Mouse (Mus musculus) 3134 (cell line): ENCODE measurements at regions not wholly inside any gene's neighbourhood (a gene's known extent, or its start where the extent isn't known, plus 50 kb on each side); places are given as distances from the start of the nearest gene placed in this dataset.

Experiments
- DNase-seq: peaks from one replicate; pipeline ENCODE4 v3.0.0-alpha.2; 2011; ENCODE audit warnings: low spot score; ENCODE audit not compliant: insufficient read length; ENCODE audit errors: extremely low read depth

DNA sequence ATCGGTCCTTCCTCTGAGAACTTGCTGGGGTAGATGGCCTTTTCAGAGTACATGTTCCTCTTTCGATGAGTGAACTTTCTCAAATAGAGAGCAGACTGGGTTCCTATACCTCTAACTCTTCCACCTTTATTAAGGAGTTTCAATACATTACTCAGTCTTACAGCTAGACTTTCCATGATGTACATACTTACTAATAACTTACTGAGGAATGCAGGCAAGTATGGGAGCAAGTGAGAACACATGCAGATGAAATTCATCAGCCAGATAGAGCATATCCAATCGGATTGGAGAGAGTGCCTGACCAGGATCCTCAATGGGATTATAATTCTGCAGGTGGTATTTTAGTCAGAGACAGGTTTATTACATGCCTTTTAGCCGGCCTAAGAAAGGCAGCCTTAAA lies 292.2 kb upstream of the Large1 start:
- no peak for DNase-seq

DNA sequence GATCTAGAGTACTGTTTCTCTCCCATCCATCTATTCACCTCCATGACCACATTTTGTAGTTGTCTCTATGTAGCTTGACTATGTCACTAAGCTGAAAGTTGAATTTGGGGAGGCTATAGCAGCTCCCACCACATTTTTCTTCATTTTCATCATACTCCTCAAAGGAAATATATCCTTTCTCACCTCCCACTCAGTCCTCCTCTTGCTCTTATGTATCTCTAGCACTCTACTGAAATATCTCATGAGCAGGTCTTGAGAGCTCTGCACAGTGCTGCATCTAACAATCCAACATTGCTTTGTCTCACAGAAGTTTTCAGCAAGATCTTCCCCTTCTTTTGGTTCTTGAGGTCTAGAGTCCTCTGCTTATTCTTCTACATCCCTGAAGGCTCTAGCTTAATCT lies 273.5 kb upstream of the Large1 start:
- DNase-seq = no peak

DNA sequence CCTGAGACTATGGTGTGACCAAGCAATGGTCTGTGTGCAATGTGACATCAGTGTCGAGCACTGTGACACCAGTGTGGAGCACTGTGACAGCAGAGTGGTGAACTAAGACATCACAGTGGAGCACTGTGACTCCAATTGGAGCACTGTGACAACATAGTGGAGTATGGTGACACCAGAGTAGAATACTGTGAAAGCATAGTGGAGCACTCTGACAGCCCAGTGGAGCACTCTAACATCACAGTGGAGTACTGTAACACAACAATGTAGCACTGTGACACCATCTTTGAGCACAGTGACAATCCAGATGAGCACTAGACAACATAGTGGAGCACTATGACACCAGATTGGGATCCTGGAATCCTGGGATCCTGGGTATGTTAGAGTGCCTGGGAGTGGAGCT lies 265.6 kb upstream of the Large1 start:
- DNase-seq = peak; percentile 16

DNA sequence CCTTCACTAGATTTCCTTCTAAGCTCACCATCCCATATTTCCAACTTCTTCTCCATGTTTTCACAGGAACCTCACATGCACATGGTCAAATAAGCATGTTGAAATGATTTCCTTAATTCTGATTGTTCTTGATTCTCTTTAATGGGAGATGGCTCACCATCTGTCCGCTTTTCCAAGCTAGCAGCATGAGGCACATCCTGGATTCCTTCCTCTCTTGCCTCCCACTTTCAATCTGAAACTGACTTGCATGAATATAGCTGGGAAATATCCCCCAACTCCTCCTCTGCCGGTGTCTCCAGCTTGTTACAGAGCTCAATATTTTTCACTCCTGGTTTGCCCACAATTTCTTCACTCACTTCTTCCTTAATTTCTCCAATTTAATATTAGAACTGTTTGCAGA lies 261.3 kb upstream of the Large1 start:
- DNase-seq = no peak

DNA sequence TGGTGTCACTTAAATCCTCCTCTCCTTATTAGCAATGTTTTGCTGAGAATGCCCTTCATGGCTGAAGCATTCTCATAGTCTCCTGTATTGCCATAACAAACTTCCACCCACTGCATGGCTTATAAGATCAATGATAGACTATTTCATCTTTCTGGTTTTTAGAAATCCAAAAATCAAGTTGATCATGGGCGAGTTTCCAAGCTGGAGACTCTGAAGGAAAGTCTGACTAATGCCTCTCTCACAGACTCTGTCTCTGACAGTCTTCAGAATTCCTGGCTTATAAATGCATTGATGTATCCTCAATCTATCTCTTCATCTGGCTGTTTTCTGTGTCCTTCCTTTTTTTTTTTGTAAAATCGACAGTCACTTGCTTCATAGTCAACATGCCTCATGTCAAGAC lies 260.8 kb upstream of the Large1 start:
- no peak for DNase-seq

DNA sequence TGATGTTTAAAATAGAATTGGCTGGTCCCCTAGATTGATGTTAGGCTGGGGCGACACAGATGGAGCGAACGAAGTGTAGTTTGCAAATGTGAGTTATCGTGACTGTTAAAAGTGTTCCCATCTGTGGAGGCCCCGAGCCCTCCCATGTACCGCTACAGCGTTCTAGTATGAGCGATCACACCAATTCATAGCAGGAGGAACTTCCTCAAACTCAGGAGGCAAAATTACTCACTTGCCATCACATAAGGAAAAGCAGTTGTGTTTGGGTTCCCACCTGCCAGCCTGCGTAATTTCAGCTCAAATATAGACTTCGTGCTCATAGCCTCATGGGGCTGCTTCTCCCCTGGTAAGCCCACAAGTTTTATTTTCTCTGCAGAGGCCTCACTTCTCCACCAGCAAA lies 258.2 kb upstream of the Large1 start:
- no peak for DNase-seq

DNA sequence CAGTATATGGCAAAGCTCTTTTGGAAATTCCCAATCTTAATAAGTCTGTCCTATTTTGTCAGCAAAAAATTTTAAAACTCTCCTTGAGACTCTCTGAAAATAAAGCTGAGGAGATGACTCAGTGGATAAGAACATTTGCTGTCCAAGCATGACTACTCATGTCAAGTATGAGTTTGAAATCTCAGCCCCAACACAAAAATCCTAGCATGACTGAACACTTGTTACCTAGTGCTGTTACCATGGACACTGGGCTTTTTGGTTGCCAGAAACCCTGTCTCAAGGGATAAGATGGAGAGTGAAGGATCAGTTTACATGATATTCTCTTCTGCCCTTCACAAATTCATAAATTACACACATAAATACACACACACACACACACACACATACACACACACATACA lies 217.3 kb upstream of the Large1 start:
- no peak for DNase-seq

DNA sequence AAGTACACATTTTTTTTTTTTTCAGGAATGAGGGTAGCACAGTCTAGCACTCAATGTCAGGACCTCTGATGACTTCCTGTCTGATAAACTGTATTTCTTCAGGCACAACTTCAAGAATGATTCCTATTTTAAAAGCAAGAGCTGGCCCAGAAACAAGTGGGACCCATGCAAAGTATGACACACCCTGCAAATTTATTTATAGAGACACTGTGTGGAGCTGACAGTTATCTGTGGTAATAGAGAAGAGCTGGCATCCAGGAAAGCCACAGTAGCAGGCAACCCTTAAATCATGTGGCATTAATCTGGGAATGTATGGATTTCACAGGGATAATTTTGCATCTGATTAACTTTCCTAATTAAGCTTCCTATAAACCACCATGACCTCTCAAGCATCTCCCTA lies 216.6 kb upstream of the Large1 start:
- no peak for DNase-seq
